In genomic region chr11:117168278-117169087, GRCm38 (mm10) we compare ENCODE assay signal across 12 mouse cellular contexts. TPM values are rescaled to one million over a fixed set of nuclear protein-coding genes. Genes with fewer than 3 reads are reported as not detected.
A peak's percentile ranks its signal among the peaks of the same experiment; 100 is the strongest.
DNase-seq lines count a peak whose midpoint lies in the region; ATAC-seq and TF ChIP-seq lines count a peak whose summit lies in the region.
"Had no signal": no experiment of that assay in that cellular context is flagged by ENCODE, and none has a peak within 500 bp of the region (broad histone marks: within the 10 kb centered on the region; RNA-seq: fewer than 3 reads in every experiment).

No protein-coding gene starts in this region.

- whole genome bisulfite sequencing in embryonic facial prominence, embryonic 14.5 days, result 76% methylated on average over 20 of the region's 20 CpGs
- WGBS in embryonic facial prominence, embryonic 10.5 days, result 89% methylated on average over 20 of the region's 20 CpGs
- WGBS in stomach, embryonic 16.5 days, result 73% methylated on average over 20 of the region's 20 CpGs
- WGBS in stomach, postnatal 0 days, result 69% methylated on average over 20 of the region's 20 CpGs

- ATAC-seq in embryonic facial prominence, embryonic 14.5 days (ENCODE audit: low read depth), result peak; percentile 39; the same call in 1 of the 2 replicates
- peak; percentile 48; the same call in 1 of the 2 replicates for ATAC-seq in stomach, embryonic 16.5 days (ENCODE audit: insufficient read depth, low FRiP score)
- ATAC-seq in stomach, postnatal 0 days (ENCODE audit: low FRiP score, low TSS enrichment), result no peak
- ATAC-seq: intestine, postnatal 0 days; lung, postnatal 0 days had no signal

- H3K9me3 ChIP-seq in embryonic facial prominence, embryonic 14.5 days (ENCODE audit: control insufficient read depth, low read length), result 0 out of 2 replicates have a peak, but pooled peaks cover 3% of the 10 kb centered on the region
- H3K9me3 ChIP-seq in embryonic facial prominence, embryonic 10.5 days, result peaks cover 4% of the 10 kb centered on the region; the same call in 1 of the 2 replicates
- no peaks in the 10 kb centered on the region for H3K9me3 ChIP-seq in stomach, embryonic 16.5 days (replicated peaks; ENCODE audit: control insufficient read depth, low read length)
- no peaks in the 10 kb centered on the region for H3K9me3 ChIP-seq in stomach, postnatal 0 days (ENCODE audit: control insufficient read depth, low read length)
- H3K9me3 ChIP-seq: embryonic facial prominence, embryonic 13.5 days had no signal

- TF ChIP-seq CTCF in stomach, postnatal 0 days (IDR thresholded peaks at IDR 0.05; ENCODE audit: low read depth), result no peak

- TF ChIP-seq EP300 in stomach, postnatal 0 days (optimal IDR thresholded peaks at IDR 0.05), result no peak

- no peak overlapping the region for H3K4me2 ChIP-seq in embryonic facial prominence, embryonic 14.5 days (ENCODE audit: low read depth, low read length)
- H3K4me2 ChIP-seq in stomach, embryonic 16.5 days (ENCODE audit: low read depth, low read length), result no peak overlapping the region
- H3K4me2 ChIP-seq in stomach, postnatal 0 days (replicated peaks; ENCODE audit: low read depth), result no peak overlapping the region
- H3K4me2 ChIP-seq: embryonic facial prominence, embryonic 13.5 days had no signal

- DNase-seq in embryonic facial prominence, embryonic 14.5 days (ENCODE audit: low spot score), result peak; percentile 69
- no peak for DNase-seq in embryonic facial prominence, embryonic 10.5 days (ENCODE audit: low spot score)
- DNase-seq in layer of hippocampus, adult 11-12 months (ENCODE audit: low spot score), result peak; percentile 62
- no peak for DNase-seq in layer of hippocampus, postnatal 14 days (ENCODE audit: low spot score in 2 of 2)
- no peak for DNase-seq in stomach, postnatal 0 days (ENCODE audit: low spot score)
- DNase-seq in skeletal muscle tissue, adult 2 months (ENCODE audit: low read depth, low spot score), result peak; percentile 50
- no peak for DNase-seq in B cell, adult 2 months

- H3K27ac ChIP-seq in embryonic facial prominence, embryonic 14.5 days (replicated peaks; ENCODE audit: low read depth, low read length), result peak overlapping the region; percentile 23; the same call in 1 of the 2 replicates
- no peak overlapping the region for H3K27ac ChIP-seq in embryonic facial prominence, embryonic 10.5 days (replicated peaks)
- no peak overlapping the region for H3K27ac ChIP-seq in stomach, embryonic 16.5 days (ENCODE audit: low read length)
- no peak overlapping the region for H3K27ac ChIP-seq in stomach, postnatal 0 days (replicated peaks)
- H3K27ac ChIP-seq: embryonic facial prominence, embryonic 13.5 days; heart, adult 2 months had no signal

- H3K36me3 ChIP-seq in embryonic facial prominence, embryonic 14.5 days (ENCODE audit: control insufficient read depth, insufficient read depth, low read length), result no peaks in the 10 kb centered on the region
- H3K36me3 ChIP-seq in embryonic facial prominence, embryonic 10.5 days (replicated peaks), result no peaks in the 10 kb centered on the region
- H3K36me3 ChIP-seq in stomach, embryonic 16.5 days (ENCODE audit: control insufficient read depth, insufficient read depth, low read length), result no peaks in the 10 kb centered on the region
- H3K36me3 ChIP-seq in stomach, postnatal 0 days (ENCODE audit: control insufficient read depth, insufficient read depth, low read length), result no peaks in the 10 kb centered on the region
- H3K36me3 ChIP-seq: embryonic facial prominence, embryonic 13.5 days had no signal

- 0 out of 2 replicates have a peak, but pooled peaks cover under 1% of the 10 kb centered on the region for H3K4me1 ChIP-seq in embryonic facial prominence, embryonic 14.5 days (ENCODE audit: control insufficient read depth, insufficient read depth, low read length)
- H3K4me1 ChIP-seq in embryonic facial prominence, embryonic 10.5 days, result peaks cover 3% of the 10 kb centered on the region; the same call in 1 of the 2 replicates
- H3K4me1 ChIP-seq in stomach, embryonic 16.5 days (ENCODE audit: control insufficient read depth, insufficient read depth, low read length), result no peaks in the 10 kb centered on the region; the same call in 1 of the 2 replicates
- no peaks in the 10 kb centered on the region for H3K4me1 ChIP-seq in stomach, postnatal 0 days (replicated peaks; ENCODE audit: control insufficient read depth, insufficient read depth)

- H3K9ac ChIP-seq in embryonic facial prominence, embryonic 14.5 days (ENCODE audit: low read depth, low read length), result no peak overlapping the region
- no peak overlapping the region for H3K9ac ChIP-seq in stomach, embryonic 16.5 days (ENCODE audit: low read length)
- H3K9ac ChIP-seq in stomach, postnatal 0 days (ENCODE audit: low read length), result no peak overlapping the region
- H3K9ac ChIP-seq: embryonic facial prominence, embryonic 13.5 days had no signal

- H3K27me3 ChIP-seq in embryonic facial prominence, embryonic 14.5 days (replicated peaks; ENCODE audit: control insufficient read depth, insufficient read depth, low read length), result no peaks in the 10 kb centered on the region
- H3K27me3 ChIP-seq in embryonic facial prominence, embryonic 10.5 days (replicated peaks; ENCODE audit: low read depth, poor library complexity, severe bottlenecking), result no peaks in the 10 kb centered on the region
- no peaks in the 10 kb centered on the region for H3K27me3 ChIP-seq in stomach, embryonic 16.5 days (ENCODE audit: control insufficient read depth, insufficient read depth, low read length)
- no peaks in the 10 kb centered on the region for H3K27me3 ChIP-seq in stomach, postnatal 0 days (ENCODE audit: control insufficient read depth, insufficient read depth, low read length)
- H3K27me3 ChIP-seq: embryonic facial prominence, embryonic 13.5 days had no signal

- no peak overlapping the region for H3K4me3 ChIP-seq in embryonic facial prominence, embryonic 14.5 days (ENCODE audit: low read depth, low read length)
- H3K4me3 ChIP-seq in embryonic facial prominence, embryonic 10.5 days, result no peak overlapping the region
- no peak overlapping the region for H3K4me3 ChIP-seq in stomach, embryonic 16.5 days (replicated peaks; ENCODE audit: low read length)
- H3K4me3 ChIP-seq in stomach, postnatal 0 days (ENCODE audit: low read depth, low read length), result no peak overlapping the region
- H3K4me3 ChIP-seq: embryonic facial prominence, embryonic 13.5 days; heart, adult 2 months had no signal

RNA-seq across cellular contexts. Expression of gene Sept9, which starts 31.0 kb away (rescaled TPM):
- 115 and 138 TPM in 2 replicates for polyA plus RNA-seq in embryonic facial prominence, embryonic 14.5 days (2014; fragmentation: Nextera tagmentation; extraction: Ambion mirVana)
- polyA plus RNA-seq in embryonic facial prominence, embryonic 10.5 days (2016; fragmentation: Nextera tagmentation; extraction: Ambion mirVana), result 255 TPM in 2 replicates
- total RNA-seq in layer of hippocampus, postnatal 14 days (2021), result 10 to 100 TPM; 91.7 to 93.9 TPM
- 101 and 105 TPM in 2 replicates for polyA plus RNA-seq in stomach, embryonic 16.5 days (2015; fragmentation: Nextera tagmentation; extraction: Ambion mirVana)
- 42.9 and 46.2 TPM in 2 replicates for polyA plus RNA-seq in stomach, postnatal 0 days (2015; fragmentation: Nextera tagmentation; extraction: Ambion mirVana)

RNA-seq across cellular contexts. Expression of gene Sec14l1, which starts 53.5 kb away (rescaled TPM):
- polyA plus RNA-seq in embryonic facial prominence, embryonic 14.5 days (2014; fragmentation: Nextera tagmentation; extraction: Ambion mirVana), result 43.8 and 45.4 TPM in 2 replicates
- polyA plus RNA-seq in embryonic facial prominence, embryonic 10.5 days (2016; fragmentation: Nextera tagmentation; extraction: Ambion mirVana), result 50.6 and 51.8 TPM in 2 replicates
- total RNA-seq in layer of hippocampus, postnatal 14 days (2021), result 100 to 1,000 TPM; 171 to 174 TPM
- 61.7 and 62.5 TPM in 2 replicates for polyA plus RNA-seq in stomach, embryonic 16.5 days (2015; fragmentation: Nextera tagmentation; extraction: Ambion mirVana)
- polyA plus RNA-seq in stomach, postnatal 0 days (2015; fragmentation: Nextera tagmentation; extraction: Ambion mirVana), result 28.4 and 30.5 TPM in 2 replicates

Comparison
In these comparisons a context has a peak if more than half of its experiments do, and no peak if none do; other contexts are left out.
1. DNase-seq: peak in embryonic facial prominence, embryonic 14.5 days (single experiment), layer of hippocampus, adult 11-12 months (single experiment) and skeletal muscle tissue, adult 2 months (single experiment); none in embryonic facial prominence, embryonic 10.5 days (single experiment), layer of hippocampus, postnatal 14 days (0 of 2), stomach, postnatal 0 days (single experiment) and B cell, adult 2 months (0 of 2).